Mouse (Mus musculus): ENCODE measurements at regions not wholly inside any gene's neighbourhood (a gene's known extent, or its start where the extent isn't known, plus 50 kb on each side); places are given as distances from the start of the nearest gene placed in this dataset.

GRCm38 (mm10) chr3:66646251-66646650 lies 334.9 kb upstream of the Rsrc1 start:
- DNase-seq (ENCODE audit: low spot score in 2 of 2), result no peak

- DNase-seq (ENCODE audit: low spot score in 2 of 2), result no peak
Measured at GRCm38 (mm10) chr3:66649271-66649670, 331.9 kb upstream of the Rsrc1 start.

- no peak for DNase-seq (ENCODE audit: low spot score in 2 of 2)
Measured at GRCm38 (mm10) chr3:66650076-66650748, 331.0 kb upstream of the Rsrc1 start.

GRCm38 (mm10) chr3:66650749-66651472 lies 330.3 kb upstream of the Rsrc1 start:
- DNase-seq (ENCODE audit: low spot score in 2 of 2), result no peak

- DNase-seq (ENCODE audit: low spot score in 2 of 2), result no peak
Measured at GRCm38 (mm10) chr3:66652139-66652846, 328.9 kb upstream of the Rsrc1 start.

GRCm38 (mm10) chr3:66653961-66654360 lies 327.2 kb upstream of the Rsrc1 start:
- no peak for DNase-seq (ENCODE audit: low spot score in 2 of 2)

GRCm38 (mm10) chr3:66654860-66655259 lies 326.3 kb upstream of the Rsrc1 start:
- DNase-seq (ENCODE audit: low spot score in 2 of 2), result no peak

GRCm38 (mm10) chr3:66656458-66656857 lies 324.7 kb upstream of the Rsrc1 start:
- DNase-seq (ENCODE audit: low spot score in 2 of 2), result no peak

GRCm38 (mm10) chr3:66660555-66660954 lies 320.6 kb upstream of the Rsrc1 start:
- DNase-seq (ENCODE audit: low spot score in 2 of 2), result no peak

- no peak for DNase-seq (ENCODE audit: low spot score in 2 of 2)
Measured at GRCm38 (mm10) chr3:66661826-66662618, 319.2 kb upstream of the Rsrc1 start.

GRCm38 (mm10) chr3:66683589-66684286 lies 297.5 kb upstream of the Rsrc1 start:
- no peak for DNase-seq (ENCODE audit: low spot score in 2 of 2)

- DNase-seq (ENCODE audit: low spot score in 2 of 2), result no peak
Measured at GRCm38 (mm10) chr3:66684287-66684903, 296.8 kb upstream of the Rsrc1 start.

- no peak for DNase-seq (ENCODE audit: low spot score in 2 of 2)
Measured at GRCm38 (mm10) chr3:66685136-66685535, 296.1 kb upstream of the Rsrc1 start.

GRCm38 (mm10) chr3:66687126-66687525 lies 294.1 kb upstream of the Rsrc1 start:
- DNase-seq (ENCODE audit: low spot score in 2 of 2), result no peak

GRCm38 (mm10) chr3:66690906-66691522 lies 290.2 kb upstream of the Rsrc1 start:
- DNase-seq (ENCODE audit: low spot score in 2 of 2), result no peak

GRCm38 (mm10) chr3:66695125-66695524 lies 286.1 kb upstream of the Rsrc1 start:
- no peak for DNase-seq (ENCODE audit: low spot score in 2 of 2)

- DNase-seq (ENCODE audit: low spot score in 2 of 2), result no peak
Measured at GRCm38 (mm10) chr3:66695661-66696253, 285.4 kb upstream of the Rsrc1 start.

- peak in 1 of 2 experiments; percentile 12 for DNase-seq (ENCODE audit: low spot score in 2 of 2)
Measured at GRCm38 (mm10) chr3:66698083-66698482, 283.1 kb upstream of the Rsrc1 start.

GRCm38 (mm10) chr3:66705766-66706165 lies 275.4 kb upstream of the Rsrc1 start:
- no peak for DNase-seq (ENCODE audit: low spot score in 2 of 2)

- DNase-seq (ENCODE audit: low spot score in 2 of 2), result no peak
Measured at GRCm38 (mm10) chr3:66735468-66735867, 245.7 kb upstream of the Rsrc1 start.
